Mouse (Mus musculus): ENCODE results near the gene Med18.

The Med18 gene

DNA sequence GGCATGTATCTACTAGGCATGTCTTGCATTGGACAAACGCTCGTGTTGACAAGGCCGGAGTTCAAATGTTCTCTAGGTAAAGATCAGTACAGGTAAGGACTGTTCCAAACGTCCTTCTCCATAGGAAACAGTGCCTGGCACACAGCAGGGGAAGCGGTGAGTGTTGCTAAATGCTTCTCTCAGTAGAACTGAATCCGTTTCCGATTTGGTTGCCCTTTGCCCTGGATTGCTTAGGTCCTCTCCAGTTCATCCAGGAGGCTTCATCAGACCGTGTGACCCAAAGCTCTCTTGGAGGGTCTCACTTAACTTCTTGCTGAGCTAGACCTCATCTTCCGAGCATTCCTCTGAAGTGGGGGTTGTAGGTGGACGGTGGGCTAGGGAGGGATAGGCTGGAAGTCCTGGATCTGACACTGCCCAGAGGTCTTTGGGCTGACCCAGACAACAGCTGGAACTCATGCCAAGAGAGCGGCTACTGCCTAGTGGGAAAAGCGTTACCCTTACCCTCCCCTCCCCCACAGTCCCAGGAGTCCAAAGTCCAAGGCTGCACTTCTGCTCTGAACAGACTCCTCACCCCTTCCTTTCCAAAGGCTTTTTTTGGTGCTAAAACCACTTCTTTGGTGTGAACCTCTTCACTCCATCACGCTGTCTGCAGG, 19.4 kb upstream of the Med18 start:
- 79% methylated on average over 13 of the region's 13 CpGs for WGBS

GRCm38 (mm10) chr4:132482104-132482503, 18.4 kb upstream of the Med18 start:
- WGBS, result 76% methylated on average over 3 of the region's 3 CpGs

- 93% methylated on average over 8 of the region's 8 CpGs for WGBS
Measured at GRCm38 (mm10) chr4:132477833-132478232, 14.1 kb upstream of the Med18 start.

GRCm38 (mm10) chr4:132475895-132476878, 12.5 kb upstream of the Med18 start:
- 84% methylated on average over 13 of the region's 13 CpGs for WGBS

DNA sequence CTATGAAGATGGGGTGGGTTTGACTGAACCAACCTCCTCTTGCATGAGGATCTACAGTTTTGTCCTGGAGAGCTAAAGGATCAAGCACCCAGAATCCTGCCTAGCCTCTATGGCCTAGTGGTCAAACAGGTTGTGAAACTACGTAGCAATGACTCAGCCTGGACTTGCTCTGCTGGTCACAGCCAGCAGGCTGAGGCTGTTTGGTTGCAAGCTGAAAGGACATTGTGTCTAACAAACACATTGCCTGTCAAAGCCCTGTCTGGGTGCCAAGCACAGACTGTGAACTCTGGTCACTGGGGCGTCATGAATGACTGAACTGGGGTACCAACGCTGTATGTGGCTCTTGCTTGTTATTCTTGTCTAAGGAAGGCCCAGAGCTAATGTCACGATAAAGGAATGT, 10.9 kb upstream of the Med18 start:
- 71% methylated on average over 4 of the region's 4 CpGs for WGBS

DNA sequence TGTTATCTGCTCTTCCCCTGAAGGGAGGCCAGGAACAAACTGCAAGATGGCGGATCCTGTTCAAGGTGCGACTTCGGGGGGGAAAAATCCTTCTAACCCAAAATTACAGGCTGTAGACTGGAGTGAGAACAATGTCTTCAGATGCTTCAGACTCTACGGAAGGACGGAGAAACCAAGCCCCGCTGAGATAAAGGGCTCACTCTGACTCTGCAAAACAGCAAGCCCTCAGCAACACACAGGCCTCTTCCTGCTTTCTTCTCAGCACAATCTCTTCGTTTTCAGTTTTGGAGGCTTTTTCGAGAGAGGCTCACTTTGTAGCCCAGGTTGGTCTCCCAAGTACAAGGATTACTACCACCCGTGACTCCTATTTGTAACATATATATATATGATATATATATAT, 9.7 kb upstream of the Med18 start:
- 88% methylated on average over 9 of the region's 9 CpGs for WGBS

GRCm38 (mm10) chr4:132469873-132470272, 6.2 kb upstream of the Med18 start:
- WGBS, result 46% methylated on average over 3 of the region's 3 CpGs

DNA sequence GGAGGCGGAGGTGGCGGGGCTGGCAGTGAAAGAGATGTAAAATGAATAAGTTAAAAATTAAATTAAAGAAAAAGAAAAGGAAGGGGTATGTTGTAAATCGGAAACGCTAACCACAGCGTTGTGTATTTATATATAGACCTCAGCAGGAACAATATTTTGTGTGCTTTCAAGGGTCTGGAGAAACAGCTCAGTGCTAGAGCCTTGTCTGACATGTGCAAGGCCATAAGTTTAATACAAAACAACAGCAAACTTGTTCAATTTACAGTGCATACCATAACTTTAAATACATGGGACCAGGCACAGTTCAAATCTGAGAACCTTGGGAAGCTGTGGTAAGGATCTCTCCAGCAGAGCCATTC, 513 bp upstream of the Med18 start:
- WGBS, result 2% methylated on average over 5 of the region's 5 CpGs

DNA sequence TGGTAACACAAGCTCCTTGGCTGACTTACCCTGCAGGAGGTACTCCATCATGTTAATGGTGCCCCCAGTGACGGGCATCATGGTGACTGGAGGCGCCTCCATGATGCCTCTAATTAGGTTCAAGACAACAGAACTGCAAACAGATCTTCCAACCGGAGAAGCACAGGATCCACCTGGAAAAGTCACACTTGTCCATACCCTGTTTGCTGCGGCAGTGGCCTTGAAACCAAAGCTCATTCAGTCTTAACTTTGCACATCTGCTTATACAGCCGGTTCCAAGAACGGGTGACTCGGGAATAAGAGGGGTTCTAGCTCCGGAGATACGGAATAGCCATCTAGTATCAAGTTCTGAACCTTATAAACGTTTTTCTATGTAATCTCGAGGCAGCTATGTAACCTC, 885 bp downstream of the Med18 start:
- 4% methylated on average over 11 of the region's 11 CpGs for WGBS

GRCm38 (mm10) chr4:132460225-132460624, 3.5 kb downstream of the Med18 start:
- WGBS, result 89% methylated on average over 8 of the region's 8 CpGs

- 97% methylated on average over 6 of the region's 6 CpGs for WGBS
Measured at GRCm38 (mm10) chr4:132455561-132455960, 8.2 kb downstream of the Med18 start.

GRCm38 (mm10) chr4:132455146-132455545, 8.6 kb downstream of the Med18 start:
- 90% methylated on average over 3 of the region's 3 CpGs for WGBS

DNA sequence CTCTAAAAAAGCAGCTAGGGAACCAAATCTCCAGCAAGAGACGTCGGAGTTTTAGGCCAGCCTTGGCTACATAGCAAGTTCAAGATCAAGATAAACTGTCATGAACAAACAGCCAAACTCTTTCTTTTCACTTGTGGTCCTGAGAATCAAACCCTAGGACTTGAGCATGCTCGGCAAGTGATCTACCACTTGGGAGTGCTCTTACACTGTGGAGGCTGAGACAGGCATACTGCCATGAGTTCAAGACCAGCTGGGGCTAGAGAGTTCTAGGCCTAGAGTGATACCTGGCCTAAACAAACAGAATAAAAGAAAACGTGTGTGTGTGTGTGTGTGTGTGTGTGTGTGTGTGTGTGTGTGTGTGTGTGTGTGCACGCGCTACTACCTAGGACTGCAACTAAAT, 9.5 kb downstream of the Med18 start:
- WGBS, result 84% methylated on average over 6 of the region's 6 CpGs

DNA sequence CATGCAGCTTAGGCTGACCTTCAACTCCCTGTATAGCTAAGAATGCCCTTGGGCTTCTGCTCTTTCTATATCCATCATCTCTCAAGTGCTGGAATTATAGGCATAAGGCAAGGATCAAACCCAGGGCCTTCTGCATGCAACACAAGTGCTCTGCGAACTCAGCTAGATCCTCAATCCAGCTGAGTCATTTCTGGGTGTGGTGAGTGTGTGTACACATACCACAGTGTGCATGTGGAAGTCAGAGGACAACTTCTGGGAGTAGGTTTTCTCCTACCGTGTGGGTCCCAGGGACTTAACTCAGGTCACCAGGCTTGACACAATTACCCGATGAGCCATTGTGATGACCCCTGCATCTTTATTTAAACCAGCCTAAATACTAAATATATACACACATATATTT, 13.9 kb downstream of the Med18 start:
- WGBS, result 85% methylated on average over 3 of the region's 3 CpGs

DNA sequence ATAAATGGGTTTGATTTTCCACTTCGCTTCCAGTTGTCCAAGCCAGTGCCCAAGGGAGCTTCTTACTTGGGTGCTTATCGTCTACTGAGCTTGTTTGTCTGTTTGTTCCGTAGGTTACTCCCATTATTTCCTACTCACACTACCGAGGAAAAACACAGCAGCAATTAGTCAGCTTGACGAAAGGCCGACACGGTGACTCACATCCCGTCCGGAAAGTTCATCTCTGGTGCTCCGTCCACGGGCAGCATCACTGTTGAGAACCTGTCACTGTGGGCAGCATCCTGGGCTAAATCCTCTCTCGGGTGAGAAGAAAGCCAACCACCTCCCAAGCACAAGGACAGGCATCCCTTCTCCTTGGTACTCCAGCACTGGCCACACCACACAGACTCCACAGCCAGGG, 17.6 kb downstream of the Med18 start:
- 85% methylated on average over 12 of the region's 12 CpGs for WGBS

GRCm38 (mm10) chr4:132444516-132444915, 19.2 kb downstream of the Med18 start:
- WGBS, result 86% methylated on average over 8 of the region's 8 CpGs

GRCm38 (mm10) chr4:132437857-132438256, 25.9 kb downstream of the Med18 start:
- 50% methylated on average over 11 of the region's 11 CpGs for WGBS

- 19% methylated on average over 14 of the region's 14 CpGs for WGBS
Measured at GRCm38 (mm10) chr4:132432717-132433372, 30.9 kb downstream of the Med18 start.

DNA sequence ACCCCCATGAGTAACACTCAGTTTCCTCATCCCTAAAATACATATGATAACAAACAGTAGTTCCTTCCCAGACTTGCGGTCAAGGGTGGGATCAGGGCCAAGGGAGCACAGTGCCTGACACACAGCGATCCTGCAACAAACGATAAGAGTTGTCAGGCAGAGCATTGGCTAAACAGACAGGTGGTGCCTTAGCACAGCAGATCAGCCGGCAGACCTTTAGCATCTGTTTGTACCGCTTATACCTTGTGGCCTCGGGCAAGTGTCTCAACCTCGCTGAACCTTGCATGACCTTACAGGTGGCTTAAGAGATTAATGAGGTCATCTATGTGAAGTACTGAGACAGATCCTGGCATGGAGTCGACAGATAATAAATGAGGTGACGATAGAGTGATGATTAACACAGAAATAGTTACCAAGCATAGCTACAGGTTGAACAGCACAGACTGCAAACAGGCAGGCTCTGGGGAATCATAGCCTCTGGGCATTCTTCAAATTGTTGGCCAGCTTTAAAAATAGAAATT, 35.6 kb downstream of the Med18 start:
- WGBS, result 69% methylated on average over 9 of the region's 9 CpGs

DNA sequence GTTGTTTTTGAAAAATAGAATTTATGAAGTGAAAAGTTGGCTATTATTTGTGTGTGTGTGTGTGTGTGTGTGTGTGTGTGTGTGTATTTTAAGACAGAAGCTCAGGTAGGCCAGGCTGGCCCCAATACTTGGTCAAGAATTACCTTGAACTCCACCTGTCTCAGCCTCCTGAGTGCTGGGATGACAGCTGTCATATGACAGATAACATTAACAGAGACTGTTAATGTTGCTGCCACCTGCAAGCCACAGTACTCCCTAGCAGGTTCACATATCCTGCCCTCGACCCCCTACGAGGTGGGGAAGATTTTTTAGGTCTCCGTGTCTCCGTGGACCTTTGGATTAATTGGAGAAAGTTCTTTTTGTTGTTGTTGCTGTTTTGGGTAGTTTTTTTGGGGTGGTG, 36.2 kb downstream of the Med18 start:
- 81% methylated on average over 4 of the region's 4 CpGs for WGBS

- WGBS, result 61% methylated on average over 2 of the region's 2 CpGs
Measured at GRCm38 (mm10) chr4:132426021-132426420, 37.7 kb downstream of the Med18 start.

GRCm38 (mm10) chr4:132424765-132425164, 39.0 kb downstream of the Med18 start:
- 97% methylated on average over 5 of the region's 5 CpGs for WGBS

Measured in cerebral cortex, adult 2 months (tissue).